Mouse (Mus musculus) megakaryocyte-erythroid progenitor cell, adult 5-6 weeks (primary cell): ENCODE measurements around the gene Tmem267. TPM values are rescaled to one million over a fixed set of nuclear protein-coding genes. Genes with fewer than 3 reads are reported as not detected.
A peak's percentile ranks its signal among the peaks of the same experiment; 100 is the strongest.
"Not testable (repeated sequence)": the region's sequence is repeated elsewhere in the genome, so short reads cannot be mapped to it uniquely, and the experiment has no call there.

ENCODE experiments used
- ATAC-seq: replicated peaks from 2 replicates; pipeline ENCODE4 v1.8.0; 2016; ENCODE audit warnings: mild to moderate bottlenecking, inconsistent platforms; ENCODE audit not compliant: severe bottlenecking, poor library complexity, low FRiP score, low TSS enrichment
- total RNA-seq, 2 experiments: library from RNA; stranded (forward) in 1 of 2; stranded (reverse) in 1 of 2; fragments of 200-1000, 215-1000 nt in 1 of 2; fragments of >200 nt in 1 of 2; fragmentation: Nextera tagmentation in 1 of 2; gene quantifications; 2 replicates each; pipeline ENCODE4 v1.2.3; 2014 to 2017

The Tmem267 gene
- 9.6 and 11.5 TPM in 2 replicates for total RNA-seq (2014; fragmentation: Nextera tagmentation)
- 6.7 and 7.0 TPM in 2 replicates for total RNA-seq (2017)

- ATAC-seq = no peak; the same call in 1 of the 2 replicates
These were observed at the start of gene Tmem267, which contains the start of gene 3110070M22Rik for GRCm38 (mm10) chr13:119487880-119488580. Tmem267 (plus strand) TSS chr13:119488039. 3110070M22Rik (minus strand) TSS chr13:119488383.

DNA sequence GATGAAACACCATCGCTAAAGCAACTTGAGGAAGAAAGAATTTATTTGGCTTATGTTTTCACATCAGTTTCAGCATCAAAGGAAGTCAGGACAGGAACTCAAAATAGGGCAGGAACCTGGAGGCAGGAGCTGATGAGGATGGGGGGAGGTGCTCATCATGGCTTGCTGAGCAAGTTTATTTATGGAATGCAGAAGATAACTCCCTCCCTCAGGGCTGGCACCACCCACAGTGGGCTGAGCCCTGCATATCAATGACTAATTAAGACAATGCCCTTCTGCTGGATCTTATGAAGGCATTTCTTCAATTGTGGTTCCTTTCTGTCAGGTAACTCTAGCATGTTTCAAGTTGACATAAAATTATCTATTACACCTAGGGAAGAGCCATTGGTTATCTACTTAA lies 45.6 kb upstream of the Tmem267 start:
- peak; percentile 97 for ATAC-seq

DNA sequence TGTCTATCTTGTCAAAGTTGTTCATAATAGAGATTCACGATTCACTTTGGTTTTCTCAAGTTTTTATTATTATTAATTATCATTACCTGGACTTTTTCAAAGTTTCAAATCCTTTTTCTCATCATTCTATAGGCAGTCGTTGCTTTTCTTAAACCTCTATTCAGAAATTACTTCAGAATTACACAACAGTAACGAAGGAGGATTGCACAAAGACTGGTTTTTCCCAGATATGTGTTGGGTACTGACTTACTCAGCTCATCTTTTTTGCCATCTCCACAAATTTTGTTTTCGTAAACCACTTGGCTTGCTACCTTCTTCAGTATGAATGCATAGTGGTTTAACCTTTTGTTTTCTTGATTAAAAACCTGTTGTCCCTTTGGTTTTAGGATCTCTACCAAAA lies 34.3 kb upstream of the Tmem267 start:
- no peak for ATAC-seq

DNA sequence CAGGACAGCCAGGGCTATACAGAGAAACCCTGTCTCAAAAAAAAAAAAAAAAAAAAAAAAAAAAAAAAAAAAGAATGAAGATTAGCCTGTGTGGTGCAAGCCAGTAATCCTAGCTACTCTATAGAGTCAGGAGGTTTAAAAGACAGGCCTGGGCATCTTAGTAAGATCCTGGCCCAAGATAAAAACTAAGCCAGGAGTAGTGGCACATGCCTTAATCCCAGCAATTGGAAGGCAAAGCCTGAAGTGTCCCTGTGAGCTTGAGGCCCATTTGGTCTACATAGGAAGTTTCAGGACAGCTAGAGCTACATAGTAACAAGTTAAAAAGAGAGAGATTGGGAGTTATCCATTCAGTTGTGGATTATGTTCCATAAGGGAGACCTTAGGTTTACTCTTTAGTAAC lies 32.8 kb upstream of the Tmem267 start:
- ATAC-seq = no peak

DNA sequence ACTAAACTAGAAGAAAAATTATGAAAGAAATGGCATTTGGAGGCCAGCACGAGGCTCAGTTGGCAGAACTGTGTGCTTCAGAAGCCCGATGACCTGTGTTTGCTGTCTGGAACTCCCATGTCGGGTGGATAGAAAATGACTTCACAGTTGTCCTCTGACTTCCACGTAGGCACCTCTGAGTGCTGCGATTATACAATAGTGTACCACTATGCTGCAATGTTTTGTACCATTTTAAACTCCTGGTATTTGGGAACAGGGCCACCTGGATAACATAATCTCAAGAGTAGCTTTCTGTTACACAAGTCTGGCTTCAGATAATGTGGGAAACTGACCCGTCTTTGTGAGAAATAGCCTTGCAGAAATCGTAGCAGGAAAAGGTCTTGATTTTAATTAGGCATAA lies 31.5 kb upstream of the Tmem267 start:
- ATAC-seq = no peak

GRCm38 (mm10) chr13:119461900-119462595 lies 25.8 kb upstream of the Tmem267 start:
- ATAC-seq = peak; percentile 67

DNA sequence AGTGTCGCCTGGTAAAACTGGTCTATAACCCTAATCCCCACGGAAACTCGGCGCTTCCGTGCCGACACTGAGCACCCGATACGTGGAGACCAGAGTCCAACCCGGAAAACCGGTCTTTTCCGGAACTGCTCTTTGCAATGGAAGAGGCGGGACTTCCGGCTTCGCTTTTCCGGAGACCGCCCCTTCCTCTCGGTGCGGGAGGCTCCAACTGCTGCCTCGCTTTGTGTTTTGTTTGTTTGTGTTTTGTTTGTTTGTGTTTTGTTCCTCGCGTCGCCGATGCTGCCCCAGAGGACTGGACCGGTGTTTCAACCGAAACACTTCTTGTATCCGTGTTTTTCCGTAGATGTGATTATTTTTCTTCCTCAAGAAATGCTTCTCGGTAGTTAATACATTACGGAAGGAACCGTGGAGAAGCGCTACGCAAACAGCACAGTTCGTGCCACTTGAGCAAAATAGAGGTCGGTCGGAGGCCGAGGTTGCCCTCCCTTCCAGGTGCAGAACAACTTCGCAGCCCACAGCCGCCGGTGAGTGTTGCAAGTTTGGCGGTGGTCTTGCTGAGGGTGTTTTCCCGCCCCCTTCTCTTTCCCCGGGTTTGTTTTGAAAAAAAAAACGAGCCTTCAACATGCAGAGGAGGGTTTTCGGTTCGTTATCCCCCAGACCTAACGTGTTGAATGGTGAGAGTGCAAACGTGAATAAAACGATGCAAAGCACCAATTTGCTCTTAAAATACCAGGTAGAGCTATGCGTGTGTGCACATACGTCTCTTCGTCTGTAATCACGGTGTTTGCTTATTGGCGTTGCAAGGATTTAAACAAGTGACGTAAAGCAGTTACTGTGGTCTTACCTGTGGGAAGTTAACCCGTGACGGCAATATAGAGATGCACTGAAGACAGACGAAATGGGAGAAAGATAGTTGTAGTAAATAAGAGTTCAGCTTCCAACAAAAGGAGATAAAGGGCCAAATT lies 25.0 kb upstream of the Tmem267 start, which contains the start of gene 4833420G17Rik:
4833420G17Rik (plus strand) TSS at position 173 of the 965 bp plus-strand sequence.
- peak; percentile 96 for ATAC-seq

DNA sequence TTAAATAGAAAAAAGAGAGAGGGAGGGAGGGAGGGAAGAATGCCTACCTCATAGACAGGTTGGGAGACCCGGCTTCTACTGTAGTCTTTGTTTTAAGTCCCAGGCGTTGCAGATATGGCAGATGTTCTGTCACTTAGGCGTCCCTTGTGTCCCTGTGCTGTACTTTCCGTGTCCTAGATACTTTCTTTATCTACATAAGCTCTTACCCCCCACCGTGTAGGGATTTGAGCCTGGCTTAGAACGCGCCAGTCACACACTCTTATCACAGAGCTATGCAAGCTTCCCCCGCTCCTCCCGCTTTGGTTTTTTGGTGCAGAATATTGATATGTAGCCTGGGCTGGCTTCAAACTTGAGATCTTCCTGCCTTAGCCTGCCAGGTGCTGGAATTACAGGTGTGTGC lies 11.2 kb upstream of the Tmem267 start:
- ATAC-seq = 0 out of 2 replicates have a peak, but pooled peaks have one; percentile 37

- no peak for ATAC-seq
These were observed 10.1 kb upstream of the Tmem267 start for GRCm38 (mm10) chr13:119477789-119478188.

DNA sequence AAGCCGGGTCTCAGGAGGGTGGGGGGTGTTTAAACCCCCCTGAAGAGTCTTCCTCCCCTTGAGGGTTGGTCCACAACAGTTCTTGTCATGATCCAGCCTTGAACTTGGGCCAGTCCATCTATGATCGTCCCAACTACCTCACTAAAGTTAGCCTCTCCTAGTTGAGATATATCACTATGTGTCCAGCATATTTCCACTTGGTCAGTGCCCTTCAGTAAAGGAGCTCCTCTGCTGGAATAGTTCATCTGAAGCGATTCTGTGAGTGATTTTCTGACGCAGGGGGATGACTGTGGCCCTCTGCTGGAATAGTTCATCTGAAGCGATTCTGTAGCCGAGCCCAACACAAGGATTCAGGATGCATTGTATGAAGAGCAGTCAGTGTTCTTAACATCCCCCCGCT lies 485 bp upstream of the Tmem267 start:
- no peak for ATAC-seq

- not testable (repeated sequence) for ATAC-seq
These were observed 4.2 kb downstream of the Tmem267 start for GRCm38 (mm10) chr13:119492083-119492482.

DNA sequence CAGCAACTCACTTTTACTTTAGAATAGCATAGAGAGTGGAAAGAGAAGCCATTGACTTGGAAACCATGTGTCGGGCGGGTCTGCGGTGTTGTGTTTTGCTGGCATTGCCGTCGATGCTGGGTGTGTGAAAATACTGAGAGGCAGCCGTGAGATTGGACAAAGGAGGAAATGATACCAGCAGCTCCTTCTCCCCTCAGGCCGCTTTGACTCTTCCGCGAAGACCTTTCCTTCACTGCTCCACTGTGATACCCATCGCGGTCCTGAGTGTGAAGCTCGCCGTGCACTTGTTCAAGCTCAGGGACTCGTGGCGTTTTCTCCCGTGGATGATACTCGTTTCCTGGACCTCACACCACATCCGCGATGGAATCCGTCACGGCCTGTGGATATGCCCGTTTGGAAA lies 7.1 kb downstream of the Tmem267 start:
- peak; percentile 28; the same call in 1 of the 2 replicates for ATAC-seq

- peak; percentile 59 for ATAC-seq
These were observed 108.7 kb downstream of the Tmem267 start for GRCm38 (mm10) chr13:119596321-119597211.

DNA sequence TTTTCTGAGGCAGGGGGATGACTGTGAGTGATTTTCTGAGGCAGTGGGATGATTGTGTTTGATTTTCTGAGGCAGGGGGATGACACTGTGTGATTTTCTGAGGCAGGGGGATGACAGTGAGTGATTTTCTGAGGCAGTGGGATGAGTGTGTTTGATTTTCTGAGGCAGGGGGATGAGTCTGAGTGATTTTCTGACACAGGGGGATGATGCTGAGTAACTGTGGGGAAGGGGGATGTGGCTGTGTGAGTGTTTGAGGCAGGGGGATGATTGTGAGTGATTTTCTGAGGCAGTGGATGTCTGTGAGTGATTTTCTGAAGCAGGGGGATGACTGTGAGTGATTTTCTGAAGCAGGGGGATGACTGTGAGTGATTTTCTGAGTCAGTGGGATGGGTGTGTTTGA lies 110.6 kb downstream of the Tmem267 start:
- not testable (repeated sequence) for ATAC-seq

GRCm38 (mm10) chr13:119599066-119599465 lies 111.2 kb downstream of the Tmem267 start:
- ATAC-seq = not testable (repeated sequence)

DNA sequence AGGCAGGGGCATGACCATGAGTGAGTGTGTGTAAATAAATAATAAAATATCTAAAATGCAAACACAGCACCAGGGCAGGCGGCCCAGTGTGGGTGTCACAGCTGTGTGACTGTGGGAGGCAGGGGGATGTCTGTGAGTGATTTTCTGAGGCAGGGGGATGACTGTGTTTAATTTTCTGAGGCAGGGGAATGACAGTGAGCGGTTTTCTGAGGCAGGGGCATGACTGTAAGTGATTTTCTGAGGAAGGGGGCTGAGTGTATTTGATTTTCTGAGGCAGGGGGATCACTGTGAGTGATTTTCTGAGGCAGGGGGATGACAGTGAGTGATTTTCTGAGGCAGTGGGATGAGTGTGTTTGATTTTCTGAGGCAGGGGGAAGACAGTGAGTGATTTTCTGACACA lies 111.7 kb downstream of the Tmem267 start:
- ATAC-seq = not testable (repeated sequence)

- peak; percentile 23; the same call in 1 of the 2 replicates for ATAC-seq
These were observed 112.3 kb downstream of the Tmem267 start for GRCm38 (mm10) chr13:119600166-119600565.

- ATAC-seq = not testable (repeated sequence)
These were observed 115.0 kb downstream of the Tmem267 start for GRCm38 (mm10) chr13:119602688-119603331.
